Mouse (Mus musculus): ENCODE results near the gene Trim38. TPM values are rescaled to one million over a fixed set of nuclear protein-coding genes. Genes with fewer than 3 reads are reported as not detected.
A peak's percentile ranks its signal among the peaks of the same experiment; 100 is the strongest.
"Not testable (repeated sequence)": the region's sequence is repeated elsewhere in the genome, so short reads cannot be mapped to it uniquely, and the experiment has no call there.

The Trim38 gene
- total RNA-seq (2014; fragmentation: Nextera tagmentation), result not detected in 2 replicates
- not detected in 2 replicates for total RNA-seq (2017)

GRCm38 (mm10) chr13:23769613-23770012, at the start of gene Trim38:
Gene Trim38, plus strand, starts transcription at chr13:23769913.
- ATAC-seq (replicated peaks; ENCODE audit: low FRiP score, low TSS enrichment, poor library complexity, severe bottlenecking), result not testable (repeated sequence)

GRCm38 (mm10) chr13:23724239-23724638, 45.5 kb upstream of the Trim38 start:
- peak; percentile 52; the same call in 1 of the 2 replicates for ATAC-seq (replicated peaks; ENCODE audit: low FRiP score, low TSS enrichment, poor library complexity, severe bottlenecking)

DNA sequence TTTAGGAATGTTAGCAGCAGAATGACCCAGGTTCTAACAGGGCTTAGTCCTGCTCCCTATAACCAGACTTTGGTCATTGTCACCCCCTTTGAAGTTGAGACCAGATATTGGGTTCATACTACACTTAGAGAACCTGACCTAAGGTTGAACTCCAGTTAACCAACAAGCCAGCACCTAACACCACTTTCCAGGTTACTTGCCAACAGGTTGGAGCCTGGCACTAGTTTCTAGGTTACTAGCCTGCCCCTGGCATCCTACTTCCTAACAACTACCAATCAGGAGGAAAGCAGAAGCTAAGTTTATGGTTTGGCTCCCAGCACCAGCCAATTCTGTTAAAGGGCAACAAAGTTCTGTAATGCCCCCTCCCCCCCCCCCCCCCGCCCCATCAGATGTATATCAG, 44.5 kb upstream of the Trim38 start:
- no peak for ATAC-seq (replicated peaks; ENCODE audit: low FRiP score, low TSS enrichment, poor library complexity, severe bottlenecking)

- ATAC-seq (replicated peaks; ENCODE audit: low FRiP score, low TSS enrichment, poor library complexity, severe bottlenecking), result no peak
These were observed 41.1 kb upstream of the Trim38 start for GRCm38 (mm10) chr13:23728472-23729191.

GRCm38 (mm10) chr13:23729192-23729525, 40.6 kb upstream of the Trim38 start:
- ATAC-seq (replicated peaks; ENCODE audit: low FRiP score, low TSS enrichment, poor library complexity, severe bottlenecking), result no peak

GRCm38 (mm10) chr13:23729706-23730105, 40.0 kb upstream of the Trim38 start:
- no peak for ATAC-seq (replicated peaks; ENCODE audit: low FRiP score, low TSS enrichment, poor library complexity, severe bottlenecking)

DNA sequence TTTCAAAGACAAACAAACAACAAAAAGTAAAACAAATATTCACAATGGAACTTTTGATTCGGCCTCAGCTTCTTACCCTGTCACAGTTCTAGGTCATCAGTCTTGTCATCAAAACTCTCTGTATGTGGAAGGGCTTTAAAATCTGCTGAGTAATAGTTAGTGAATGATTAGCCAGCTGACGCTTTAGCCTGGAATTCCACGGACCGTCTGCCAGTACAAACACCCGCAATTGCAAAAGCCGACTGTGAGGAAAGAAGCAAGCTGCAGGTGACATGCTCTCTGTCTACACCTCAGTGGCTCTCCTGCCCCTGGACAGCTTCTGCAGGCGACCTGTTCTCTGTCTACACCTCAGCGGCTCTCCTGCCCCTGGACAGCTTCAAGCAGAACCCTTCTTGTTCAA, 39.2 kb upstream of the Trim38 start:
- ATAC-seq (replicated peaks; ENCODE audit: low FRiP score, low TSS enrichment, poor library complexity, severe bottlenecking), result no peak

GRCm38 (mm10) chr13:23732156-23732804, 37.4 kb upstream of the Trim38 start:
- peak; percentile 75; the same call in 1 of the 2 replicates for ATAC-seq (replicated peaks; ENCODE audit: low FRiP score, low TSS enrichment, poor library complexity, severe bottlenecking)

DNA sequence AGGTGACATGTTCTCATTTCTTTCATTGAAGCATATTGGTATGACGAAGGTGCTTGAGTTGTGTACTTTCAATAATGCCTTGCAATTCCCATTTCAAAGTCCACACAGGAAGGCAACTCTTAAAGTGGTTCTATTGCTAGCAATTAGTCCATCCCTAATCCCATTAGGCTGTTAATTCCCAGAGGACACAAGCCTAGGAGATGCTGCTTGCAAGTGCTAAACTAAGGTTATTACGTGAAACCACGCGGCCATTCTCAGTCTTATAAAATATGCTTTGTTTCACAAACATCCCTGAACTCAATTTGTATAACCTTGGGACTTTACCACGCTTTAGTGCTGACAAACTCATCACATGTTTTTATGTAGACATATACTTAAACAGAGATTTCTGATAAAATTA, 32.6 kb upstream of the Trim38 start:
- ATAC-seq (replicated peaks; ENCODE audit: low FRiP score, low TSS enrichment, poor library complexity, severe bottlenecking), result no peak

DNA sequence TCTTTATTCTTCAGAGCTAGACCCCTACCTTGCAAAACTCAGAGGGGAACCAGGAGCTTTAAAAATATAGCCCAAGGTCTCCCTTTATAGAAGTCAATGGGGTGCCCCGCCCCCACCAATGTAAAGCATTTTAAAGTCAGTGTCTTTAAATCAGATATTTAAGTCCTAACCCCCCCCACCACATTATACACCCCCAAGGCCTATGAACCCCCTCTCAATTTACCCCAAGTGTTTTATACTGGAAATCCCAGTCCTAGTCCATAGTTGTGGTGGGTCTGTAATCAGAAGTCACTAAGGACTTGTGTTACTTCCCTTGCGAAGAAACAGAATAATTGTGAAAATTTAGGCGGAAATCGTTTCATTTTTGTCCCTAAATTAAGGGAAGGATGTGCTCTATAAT, 31.7 kb upstream of the Trim38 start:
- ATAC-seq (replicated peaks; ENCODE audit: low FRiP score, low TSS enrichment, poor library complexity, severe bottlenecking), result no peak

- ATAC-seq (replicated peaks; ENCODE audit: low FRiP score, low TSS enrichment, poor library complexity, severe bottlenecking), result peak; percentile 75
These were observed 31.0 kb upstream of the Trim38 start, which contains the start of gene Hist1h1c for GRCm38 (mm10) chr13:23738677-23739068. Gene Hist1h1c, plus strand, starts transcription at chr13:23738808.

DNA sequence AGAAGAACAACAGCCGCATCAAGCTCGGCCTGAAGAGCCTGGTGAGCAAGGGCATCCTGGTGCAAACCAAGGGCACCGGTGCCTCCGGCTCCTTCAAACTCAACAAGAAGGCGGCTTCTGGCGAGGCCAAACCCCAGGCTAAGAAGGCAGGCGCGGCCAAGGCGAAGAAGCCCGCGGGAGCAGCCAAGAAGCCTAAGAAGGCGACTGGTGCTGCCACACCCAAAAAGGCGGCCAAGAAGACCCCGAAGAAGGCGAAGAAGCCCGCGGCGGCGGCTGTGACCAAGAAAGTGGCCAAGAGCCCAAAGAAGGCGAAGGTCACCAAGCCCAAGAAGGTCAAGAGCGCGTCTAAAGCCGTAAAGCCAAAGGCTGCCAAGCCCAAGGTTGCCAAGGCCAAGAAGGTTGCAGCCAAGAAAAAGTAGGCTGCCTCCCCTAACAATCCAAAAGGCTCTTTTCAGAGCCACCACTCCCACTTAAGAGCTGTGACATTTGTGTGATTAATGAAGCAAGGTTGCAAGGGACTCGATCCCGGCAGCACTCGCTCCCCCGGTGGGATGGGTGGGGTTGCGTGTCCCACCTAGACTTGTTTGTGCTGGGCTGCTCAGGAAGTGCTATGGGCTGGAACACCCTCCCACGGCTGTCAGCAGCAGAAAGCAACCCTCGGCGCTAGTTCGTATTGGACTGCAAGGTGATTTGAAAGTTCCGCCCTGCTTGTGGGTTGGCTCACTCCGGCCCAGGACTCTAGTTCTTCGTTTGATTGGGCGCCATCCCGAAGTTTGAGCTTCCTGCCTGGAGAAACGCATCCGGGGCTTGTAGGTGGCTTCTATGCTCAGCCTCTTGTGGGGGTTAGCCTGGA, 30.4 kb upstream of the Trim38 start:
- ATAC-seq (replicated peaks; ENCODE audit: low FRiP score, low TSS enrichment, poor library complexity, severe bottlenecking), result peak; percentile 81

- ATAC-seq (replicated peaks; ENCODE audit: low FRiP score, low TSS enrichment, poor library complexity, severe bottlenecking), result no peak; the same call in 1 of the 2 replicates
These were observed 29.8 kb upstream of the Trim38 start for GRCm38 (mm10) chr13:23739922-23740252.

GRCm38 (mm10) chr13:23740256-23740840, 29.4 kb upstream of the Trim38 start:
- ATAC-seq (replicated peaks; ENCODE audit: low FRiP score, low TSS enrichment, poor library complexity, severe bottlenecking), result no peak

DNA sequence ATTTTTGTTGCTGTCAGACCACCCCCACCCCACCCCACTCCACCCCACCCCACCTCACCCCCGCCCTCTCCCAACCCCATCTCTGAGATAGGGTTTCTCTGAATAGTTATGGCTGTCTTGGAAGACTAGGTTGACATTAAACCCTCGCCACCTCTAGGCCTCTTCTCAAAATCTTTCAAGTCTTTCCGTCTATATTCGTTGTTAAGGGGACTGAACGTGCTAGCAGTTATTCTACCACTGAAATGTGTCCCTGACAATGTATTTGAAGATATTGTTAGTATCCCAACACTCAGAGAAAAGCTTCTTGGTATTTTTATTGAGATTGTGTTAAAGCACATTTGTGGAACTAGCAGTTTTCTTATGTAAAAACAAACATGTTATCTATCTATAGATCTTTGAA, 28.8 kb upstream of the Trim38 start:
- ATAC-seq (replicated peaks; ENCODE audit: low FRiP score, low TSS enrichment, poor library complexity, severe bottlenecking), result no peak

- no peak for ATAC-seq (replicated peaks; ENCODE audit: low FRiP score, low TSS enrichment, poor library complexity, severe bottlenecking)
These were observed 27.7 kb upstream of the Trim38 start for GRCm38 (mm10) chr13:23742007-23742406.

GRCm38 (mm10) chr13:23743215-23743614, 26.5 kb upstream of the Trim38 start:
- no peak for ATAC-seq (replicated peaks; ENCODE audit: low FRiP score, low TSS enrichment, poor library complexity, severe bottlenecking)

DNA sequence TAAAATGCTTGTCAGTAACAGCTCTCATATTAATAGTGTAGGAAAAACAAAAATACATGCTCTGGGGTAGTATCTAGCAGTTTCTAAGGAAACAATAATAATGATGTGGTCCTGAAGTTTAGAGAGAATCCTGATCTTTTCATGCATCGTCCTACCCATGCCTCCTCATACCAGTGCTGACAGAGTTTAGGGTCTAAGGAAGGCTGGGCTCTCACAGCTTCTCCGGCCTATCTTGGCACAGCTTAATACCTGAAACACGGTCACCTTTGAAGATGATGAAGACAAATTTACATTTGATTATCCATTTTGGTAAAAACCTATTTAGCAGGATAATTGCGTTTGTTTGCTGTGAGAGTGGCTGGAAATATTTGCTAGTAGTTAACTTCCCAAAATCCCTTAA, 25.8 kb upstream of the Trim38 start:
- no peak for ATAC-seq (replicated peaks; ENCODE audit: low FRiP score, low TSS enrichment, poor library complexity, severe bottlenecking)

GRCm38 (mm10) chr13:23744421-23745380, 25.0 kb upstream of the Trim38 start:
- ATAC-seq (replicated peaks; ENCODE audit: low FRiP score, low TSS enrichment, poor library complexity, severe bottlenecking), result no peak

Measured in megakaryocyte-erythroid progenitor cell, adult 5-6 weeks (primary cell).